Mouse (Mus musculus) megakaryocyte, embryonic 14.5 days (primary cell): ENCODE data around the gene Gm10190. TPM values are rescaled to one million over a fixed set of nuclear protein-coding genes. Genes with fewer than 3 reads are reported as not detected.
"Not testable (repeated sequence)": the region's sequence is repeated elsewhere in the genome, so short reads cannot be mapped to it uniquely, and the experiment has no call there.

Experiments
- H3K27me3 ChIP-seq: replicated peaks from 2 replicates; pipeline ENCODE3; 2012; ENCODE audit warnings: inconsistent platforms
- H3K36me3 ChIP-seq: replicated peaks from 2 replicates; pipeline ENCODE3; 2012; ENCODE audit warnings: low read length, inconsistent platforms, mixed read lengths
- H3K4me1 ChIP-seq: 2 replicates; pipeline ENCODE4 v1.6.1; 2012; ENCODE audit warnings: inconsistent platforms
- H3K4me3 ChIP-seq: replicated peaks from 2 replicates; pipeline ENCODE3; 2012; ENCODE audit warnings: moderate library complexity, mild to moderate bottlenecking, inconsistent platforms
- H3K9me3 ChIP-seq: 2 replicates; pipeline ENCODE4 v1.6.1; 2012; ENCODE audit warnings: inconsistent platforms
- FLI1 ChIP-seq: IDR thresholded peaks from 2 replicates; pipeline ENCODE4 v1.6.1; 2012; ENCODE audit warnings: low read length, inconsistent platforms, mixed read lengths
- GATA1 ChIP-seq: IDR thresholded peaks from 3 replicates; pipeline ENCODE4 v1.6.1; 2012; ENCODE audit warnings: mixed read lengths, low read length, inconsistent platforms, borderline replicate concordance
- polyA plus RNA-seq: library from polyadenylated mRNA; stranded (reverse); fragments of >175 nt; gene quantifications from 2 replicates; pipeline ENCODE4 v1.2.3, GENCODE M21; 2012; ENCODE audit warnings: low replicate concordance; ENCODE audit not compliant: insufficient read depth

Gm10190 gene
- polyA plus RNA-seq = 2.7 TPM in 1 of 2 replicates, not detected in the other

DNA sequence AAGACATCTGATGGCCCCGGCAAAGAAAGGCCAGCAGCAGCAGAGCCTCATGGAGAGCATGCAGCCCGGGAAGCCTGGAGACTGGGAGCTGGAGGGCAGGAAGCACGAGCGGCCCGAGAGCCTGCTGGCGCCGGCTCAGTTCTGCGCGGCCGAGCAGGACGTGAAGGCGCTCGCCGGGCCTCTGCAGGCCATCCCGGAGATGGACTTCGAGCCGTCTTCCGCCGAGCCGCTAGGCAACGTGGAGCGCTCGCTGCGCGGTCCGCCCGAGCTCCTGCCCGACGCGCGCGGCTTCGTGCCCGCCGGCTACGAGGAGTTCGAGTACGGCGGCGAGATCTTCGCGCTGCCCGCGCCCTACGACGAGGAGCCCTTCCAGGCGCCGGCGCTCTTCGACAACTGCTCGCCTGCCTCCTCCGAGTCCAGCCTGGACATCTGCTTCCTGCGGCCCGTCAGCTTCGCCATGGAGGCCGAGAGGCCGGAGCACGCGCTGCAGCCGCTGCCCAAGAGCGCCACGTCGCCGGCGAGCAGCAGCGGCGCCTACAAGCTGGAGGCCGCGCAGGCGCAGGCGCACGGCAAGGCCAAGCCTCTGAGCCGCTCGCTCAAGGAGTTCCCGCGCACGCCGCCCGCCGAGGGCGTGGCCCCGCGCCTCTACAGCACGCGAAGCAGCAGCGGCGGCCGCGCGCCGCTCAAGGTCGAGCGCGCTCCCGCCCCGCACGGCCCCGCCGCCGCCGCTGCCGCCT, at the start of gene Gm10190:
Gene Gm10190 (minus strand): TSS at position 553 of the 737 bp plus-strand sequence.
- peaks cover 14% of the 10 kb centered on the region for H3K4me1 ChIP-seq
- H3K9me3 ChIP-seq = peaks cover 17% of the 10 kb centered on the region
- peak within 1 kb of the TSS; percentile 92 for H3K4me3 ChIP-seq
- H3K36me3 ChIP-seq = no peaks in the 10 kb centered on the region
- TF ChIP-seq GATA1 (no peak), FLI1 (no peak)
- peaks cover 74% of the 10 kb centered on the region for H3K27me3 ChIP-seq

DNA sequence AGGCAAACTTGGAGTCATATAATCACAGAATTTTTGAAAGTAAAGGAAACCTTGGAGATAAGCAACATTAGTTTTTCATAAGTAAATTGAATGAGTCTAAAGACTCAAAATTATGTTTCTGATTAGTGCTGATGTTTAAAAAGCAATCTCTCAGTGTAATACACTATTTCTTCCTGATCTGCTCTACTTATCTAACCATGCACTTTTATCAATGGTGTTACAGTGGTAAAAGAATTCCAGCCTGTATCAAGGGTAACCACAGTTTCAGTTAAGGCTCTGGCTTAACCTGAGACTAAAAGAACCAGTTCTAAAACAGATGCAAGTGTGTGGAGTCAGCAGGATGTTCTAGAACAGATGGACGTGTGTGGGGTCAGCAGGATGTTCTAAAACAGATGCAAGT, 47.7 kb upstream of the Gm10190 start:
- peaks cover 76% of the 10 kb centered on the region for H3K36me3 ChIP-seq
- H3K4me3 ChIP-seq = no peak overlapping the region
- H3K4me1 ChIP-seq = peaks cover 21% of the 10 kb centered on the region
- no peak for TF ChIP-seq FLI1
- TF ChIP-seq GATA1 = no peak
- no peaks in the 10 kb centered on the region for H3K9me3 ChIP-seq
- H3K27me3 ChIP-seq = no peaks in the 10 kb centered on the region

DNA sequence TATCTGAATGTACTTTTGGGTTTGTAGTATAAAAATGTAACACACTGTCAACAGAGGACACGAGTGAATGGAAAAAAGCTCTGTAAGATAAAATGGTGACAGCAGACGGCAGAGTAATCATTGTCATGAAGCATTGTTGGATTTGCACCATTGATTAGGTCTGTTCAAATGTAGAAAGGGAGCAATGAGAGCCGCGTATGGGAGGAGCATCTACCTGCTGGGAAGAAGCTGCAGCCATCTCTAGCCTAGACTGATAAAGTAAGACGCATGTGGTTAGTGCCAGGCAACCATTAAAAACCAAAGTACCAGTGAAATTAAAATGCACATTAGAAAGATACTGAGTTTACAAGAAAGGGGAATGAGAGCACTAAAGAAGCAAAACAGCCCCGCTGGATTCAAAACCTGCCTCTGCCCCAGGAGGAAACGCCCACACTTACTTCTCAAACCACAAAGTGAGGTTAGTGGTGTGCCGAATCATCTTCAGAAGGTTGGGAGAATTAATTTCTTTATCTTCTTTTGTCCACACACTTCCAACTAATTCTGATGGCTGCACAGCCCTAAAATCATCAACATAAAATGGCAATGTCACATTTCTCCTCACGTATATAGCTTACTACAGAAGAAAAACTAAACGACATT, 45.4 kb upstream of the Gm10190 start:
- Histone ChIP-seq H3K4me3 (no peak overlapping the region), H3K4me1 (peaks cover 18% of the 10 kb centered on the region), H3K27me3 (no peaks in the 10 kb centered on the region), H3K9me3 (no peaks in the 10 kb centered on the region), H3K36me3 (peaks cover 86% of the 10 kb centered on the region)
- no peak for TF ChIP-seq GATA1
- no peak for TF ChIP-seq FLI1

DNA sequence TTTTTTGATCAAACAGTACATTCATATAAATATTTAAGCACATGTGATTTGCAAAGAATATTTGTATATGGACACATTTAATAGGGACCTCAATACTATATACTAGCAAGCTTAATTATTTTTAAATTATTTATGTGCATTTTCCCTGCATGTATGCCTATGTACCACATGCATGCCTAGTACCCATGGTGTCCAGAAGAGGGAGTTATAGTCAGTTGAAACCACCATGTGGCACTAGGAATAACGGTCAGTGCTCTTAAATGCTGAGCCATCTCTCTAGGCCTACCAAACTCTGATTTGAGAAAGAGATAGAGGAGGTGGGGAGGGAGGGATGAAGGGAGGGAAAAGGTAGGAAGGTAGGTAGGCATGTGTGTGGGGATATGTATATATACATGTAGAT, 37.8 kb upstream of the Gm10190 start:
- Histone ChIP-seq H3K4me1 (no peaks in the 10 kb centered on the region), H3K9me3 (no peaks in the 10 kb centered on the region), H3K36me3 (peaks cover 95% of the 10 kb centered on the region), H3K4me3 (no peak overlapping the region), H3K27me3 (no peaks in the 10 kb centered on the region)
- TF ChIP-seq FLI1 (no peak), GATA1 (no peak)

DNA sequence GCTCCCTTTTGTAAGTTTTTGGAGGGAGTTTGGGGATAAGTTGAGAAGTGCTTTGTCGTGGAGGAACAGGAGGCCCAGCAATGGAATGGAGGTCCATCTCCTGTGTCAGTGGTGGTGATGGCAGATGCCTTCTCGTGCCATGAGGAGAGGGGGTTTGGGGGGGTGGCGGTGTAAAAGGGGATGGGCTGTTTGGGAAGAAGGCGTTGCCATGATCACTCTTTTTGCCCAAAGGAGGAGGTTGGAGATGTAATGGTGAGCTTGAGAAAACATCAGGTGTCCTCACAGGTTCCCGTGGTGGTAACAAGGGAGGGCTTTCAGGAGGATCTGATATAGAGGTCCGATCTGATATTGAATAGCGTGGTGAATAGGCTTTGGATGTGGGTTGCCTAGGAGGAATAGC, 24.9 kb upstream of the Gm10190 start:
- no peaks in the 10 kb centered on the region for H3K9me3 ChIP-seq
- H3K4me1 ChIP-seq = no peaks in the 10 kb centered on the region
- peaks cover 65% of the 10 kb centered on the region for H3K36me3 ChIP-seq
- H3K27me3 ChIP-seq = peaks cover under 1% of the 10 kb centered on the region
- H3K4me3 ChIP-seq = no peak overlapping the region
- no peak for TF ChIP-seq FLI1
- no peak for TF ChIP-seq GATA1

DNA sequence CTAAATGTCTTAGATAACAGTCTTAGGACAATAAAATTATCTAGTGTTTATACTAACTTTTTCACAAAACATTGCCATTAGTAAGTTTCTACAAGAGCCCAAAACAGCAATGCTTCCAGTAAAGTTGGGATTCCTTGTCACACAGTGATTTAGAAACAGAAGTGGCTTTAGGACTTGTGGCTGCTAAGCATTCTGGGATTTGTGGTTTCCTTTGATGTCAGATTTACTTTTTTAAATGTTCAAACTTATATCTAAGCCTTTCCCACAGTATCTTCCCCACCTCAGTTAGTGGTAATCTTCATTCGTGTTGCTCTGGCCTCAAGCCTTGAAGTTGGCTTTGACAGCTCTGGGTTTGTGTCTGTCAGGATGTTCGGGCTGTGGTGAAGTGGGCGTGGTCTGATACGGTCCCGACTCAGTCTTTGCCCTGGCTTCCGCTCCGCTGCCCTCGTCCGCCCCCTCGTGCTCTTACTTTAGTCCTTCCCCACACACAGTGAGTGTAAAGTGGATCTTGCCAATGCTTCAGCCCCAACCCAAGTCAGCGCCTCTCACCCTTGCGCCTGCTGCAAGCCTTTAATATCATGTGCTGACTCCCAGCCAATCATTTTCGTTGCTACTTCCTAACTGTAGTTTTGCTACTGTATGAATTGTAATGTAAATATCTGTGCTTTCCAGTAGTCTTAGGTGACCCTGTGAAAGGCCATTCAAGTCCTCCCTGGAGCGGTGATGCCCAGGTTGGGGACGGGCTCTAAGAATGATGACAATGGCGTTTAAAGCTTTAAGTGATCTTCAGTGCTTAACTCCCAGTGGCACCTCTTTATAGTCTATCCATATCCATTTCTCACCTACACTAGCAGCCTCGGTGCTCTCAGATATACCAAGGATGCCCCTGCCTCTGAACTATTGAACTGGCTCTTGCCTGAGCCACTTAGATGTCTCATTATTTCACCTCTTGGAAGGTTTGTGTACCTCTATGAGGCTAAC, 18.4 kb upstream of the Gm10190 start:
- Histone ChIP-seq H3K4me1 (peaks cover 8% of the 10 kb centered on the region), H3K27me3 (peaks cover 37% of the 10 kb centered on the region), H3K36me3 (peaks cover 9% of the 10 kb centered on the region), H3K4me3 (peak overlapping the region; percentile 88), H3K9me3 (no peaks in the 10 kb centered on the region)
- TF ChIP-seq FLI1 (no peak), GATA1 (no peak)

DNA sequence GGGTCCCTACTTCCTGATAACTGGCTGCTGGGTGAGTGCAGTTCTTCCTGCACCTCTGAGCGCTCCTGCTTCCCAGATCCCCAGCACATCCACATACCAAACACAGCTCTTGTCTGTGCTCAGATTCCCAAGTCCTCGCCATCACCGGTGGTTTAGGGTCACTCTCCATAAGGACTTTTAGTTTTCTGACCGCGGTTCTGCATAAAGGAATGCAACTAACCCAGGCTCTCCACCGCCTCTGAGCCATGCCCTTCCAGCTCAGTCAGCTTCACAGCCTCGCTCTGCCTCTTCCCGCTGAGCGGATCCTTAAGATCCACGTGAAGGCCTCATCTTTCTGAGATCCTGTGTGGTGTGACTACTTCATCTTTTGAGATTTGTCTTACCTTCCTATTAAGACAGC, 16.7 kb upstream of the Gm10190 start:
- TF ChIP-seq FLI1 = no peak
- TF ChIP-seq GATA1 = no peak
- Histone ChIP-seq H3K27me3 (peaks cover 50% of the 10 kb centered on the region), H3K36me3 (no peaks in the 10 kb centered on the region), H3K9me3 (no peaks in the 10 kb centered on the region), H3K4me3 (no peak overlapping the region), H3K4me1 (peaks cover 11% of the 10 kb centered on the region)

DNA sequence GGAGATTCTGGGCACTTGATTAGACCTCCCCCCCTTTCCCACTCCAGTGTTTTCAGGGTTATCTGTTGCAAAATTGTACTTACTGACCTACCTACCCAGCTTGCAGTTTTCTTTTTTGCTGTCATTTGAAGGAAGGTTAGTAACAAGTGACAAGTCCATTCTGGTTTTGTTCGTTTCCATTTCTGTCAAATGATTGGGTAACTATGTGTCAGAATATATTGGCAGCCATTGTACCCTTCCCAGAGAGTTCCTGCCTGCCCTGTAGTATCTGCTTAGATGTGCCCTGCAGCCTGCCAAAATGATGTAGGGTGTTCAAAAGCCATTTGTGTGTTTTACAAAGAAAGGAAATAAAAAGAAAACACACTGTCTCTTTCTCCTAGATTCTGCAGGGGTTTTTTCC, 12.3 kb upstream of the Gm10190 start:
- Histone ChIP-seq H3K9me3 (no peaks in the 10 kb centered on the region), H3K27me3 (peaks cover 71% of the 10 kb centered on the region), H3K4me3 (no peak overlapping the region), H3K36me3 (no peaks in the 10 kb centered on the region), H3K4me1 (peaks cover 6% of the 10 kb centered on the region)
- no peak for TF ChIP-seq GATA1
- no peak for TF ChIP-seq FLI1

DNA sequence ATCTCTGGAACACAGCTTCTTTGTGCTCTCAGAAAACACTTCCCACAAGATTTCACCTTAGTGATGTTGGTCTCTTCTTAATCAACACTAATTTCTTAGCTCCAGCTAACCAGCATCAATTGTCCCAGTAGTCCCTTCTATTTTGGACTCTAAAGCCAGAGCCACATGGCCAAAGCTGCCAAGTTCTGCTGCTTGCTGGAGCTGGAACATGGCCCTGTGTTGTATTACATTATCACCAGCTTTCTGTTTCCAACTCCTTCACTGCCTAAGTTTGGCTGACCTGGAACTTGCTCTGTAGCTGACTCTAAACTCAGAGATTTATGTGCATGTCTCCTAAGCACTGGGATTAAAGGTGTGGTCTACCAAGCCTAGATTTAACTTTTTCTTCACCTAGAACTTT, 5.0 kb upstream of the Gm10190 start:
- peaks cover 11% of the 10 kb centered on the region for H3K9me3 ChIP-seq
- not testable (repeated sequence) for H3K4me3 ChIP-seq, H3K36me3 ChIP-seq

DNA sequence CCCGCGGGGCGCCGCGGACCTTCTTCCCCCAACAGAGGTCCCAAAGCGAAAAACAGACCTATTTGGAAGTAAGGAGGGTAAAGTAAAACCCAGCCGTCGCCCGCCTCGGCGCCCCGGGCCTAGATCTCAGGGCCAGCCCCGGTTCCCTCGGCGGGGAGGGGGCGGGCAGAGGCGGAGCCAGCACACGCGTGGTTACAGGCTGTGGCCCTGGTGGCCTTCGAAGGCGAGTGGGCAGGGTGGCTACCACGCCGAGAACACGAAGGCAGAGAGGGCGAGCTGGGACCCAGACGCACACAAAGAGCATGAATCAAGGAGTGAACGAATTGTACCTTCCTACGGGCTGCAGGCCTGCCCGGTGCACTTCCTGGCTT, 370 bp upstream of the Gm10190 start:
- Histone ChIP-seq H3K27me3 (peaks cover 72% of the 10 kb centered on the region), H3K4me1 (peaks cover 14% of the 10 kb centered on the region), H3K4me3 (peak overlapping the region; percentile 92), H3K9me3 (peaks cover 17% of the 10 kb centered on the region), H3K36me3 (no peaks in the 10 kb centered on the region)
- TF ChIP-seq FLI1 (no peak), GATA1 (no peak)

More for the DNA sequence above, 5.0 kb upstream of the Gm10190 start:
- not testable (repeated sequence) for H3K4me1 ChIP-seq
- H3K27me3 ChIP-seq = peaks cover 53% of the 10 kb centered on the region
